8 mouse cellular contexts compared by ENCODE assay signal in genomic region chr7:100178891-100179233, GRCm38 (mm10). TPM values are rescaled to one million over a fixed set of nuclear protein-coding genes. Genes with fewer than 3 reads are reported as not detected.
DNase-seq lines count a peak whose midpoint lies in the region; ATAC-seq lines count a peak whose summit lies in the region.

No protein-coding gene starts in this region.

- peak overlapping the region; percentile 46 for H3K4me3 ChIP-seq in kidney, embryonic 14.5 days (ENCODE audit: low read length)
- peak overlapping the region; percentile 38 for H3K4me3 ChIP-seq in hindbrain, embryonic 16.5 days (ENCODE audit: low read length)

- peak overlapping the region; percentile 67 for H3K4me2 ChIP-seq in kidney, embryonic 14.5 days (replicated peaks; ENCODE audit: low read depth, low read length)
- peak overlapping the region; percentile 84 for H3K4me2 ChIP-seq in hindbrain, embryonic 16.5 days (ENCODE audit: low read length)

- H3K9ac ChIP-seq in kidney, embryonic 14.5 days (ENCODE audit: low read depth, low read length): no peak overlapping the region; the same call in 1 of the 2 replicates
- H3K9ac ChIP-seq in hindbrain, embryonic 16.5 days (ENCODE audit: low read depth, low read length): 0 out of 2 replicates have a peak overlapping the region, but pooled peaks have one; percentile 54

- 1% methylated on average over 15 of the region's 15 CpGs for WGBS in kidney, embryonic 14.5 days
- WGBS in hindbrain, embryonic 16.5 days: 3% methylated on average over 15 of the region's 15 CpGs

- H3K27me3 ChIP-seq in kidney, embryonic 14.5 days (ENCODE audit: control insufficient read depth, insufficient read depth, low read length): peaks cover 26% of the 10 kb centered on the region
- peaks cover 19% of the 10 kb centered on the region for H3K27me3 ChIP-seq in hindbrain, embryonic 16.5 days (replicated peaks; ENCODE audit: control insufficient read depth, insufficient read depth, low read length)

- peaks cover 6% of the 10 kb centered on the region; the same call in 1 of the 2 replicates for H3K4me1 ChIP-seq in kidney, embryonic 14.5 days (ENCODE audit: control insufficient read depth, insufficient read depth, low read length)
- peaks cover 11% of the 10 kb centered on the region for H3K4me1 ChIP-seq in hindbrain, embryonic 16.5 days (ENCODE audit: control insufficient read depth, insufficient read depth, low read depth, low read length)

- no peaks in the 10 kb centered on the region for H3K9me3 ChIP-seq in kidney, embryonic 14.5 days (ENCODE audit: control insufficient read depth, low read length)
- no peaks in the 10 kb centered on the region for H3K9me3 ChIP-seq in hindbrain, embryonic 16.5 days (ENCODE audit: control insufficient read depth, low read length)

- intact Hi-C loops in left cerebral cortex, postnatal 10 days (cut with DNase I): no loop called here

- no peak overlapping the region for H3K27ac ChIP-seq in kidney, embryonic 14.5 days (ENCODE audit: low read depth, low read length)
- no peak overlapping the region for H3K27ac ChIP-seq in hindbrain, embryonic 16.5 days (ENCODE audit: low read depth, low read length)

- peak; percentile 55 for ATAC-seq in kidney, embryonic 14.5 days (ENCODE audit: low FRiP score, low TSS enrichment)
- 0 out of 2 replicates have a peak, but pooled peaks have one; percentile 8 for ATAC-seq in common myeloid progenitor, adult 5-6 weeks (replicated peaks; ENCODE audit: low read depth, poor library complexity, severe bottlenecking)
- 0 out of 2 replicates have a peak, but pooled peaks have one; percentile 11 for ATAC-seq in hindbrain, embryonic 16.5 days
- peak; percentile 3; the same call in 1 of the 2 replicates for ATAC-seq in megakaryocyte progenitor cell, adult 5-6 weeks (replicated peaks; ENCODE audit: poor library complexity)

- H3K36me3 ChIP-seq in kidney, embryonic 14.5 days (ENCODE audit: control insufficient read depth, insufficient read depth, low read length): no peaks in the 10 kb centered on the region
- H3K36me3 ChIP-seq in hindbrain, embryonic 16.5 days (ENCODE audit: control insufficient read depth, insufficient read depth, low read length): no peaks in the 10 kb centered on the region

- DNase-seq in kidney, adult 8-10 months: no peak
- no peak for DNase-seq in right cerebral cortex, adult 18-20 months
- DNase-seq in left cerebral cortex, postnatal 10 days (ENCODE audit: extremely low spot score in 1 of 2, low spot score in 2 of 2): no peak
- DNase-seq in gastrocnemius, postnatal 25 days: no peak

RNA-seq across cellular contexts. Expression of gene Kcne3, which starts 2.6 kb away (rescaled TPM):
- 2.4 and 4.9 TPM in 2 replicates for polyA plus RNA-seq in kidney, embryonic 14.5 days (2014; fragmentation: Nextera tagmentation; extraction: Ambion mirVana)
- total RNA-seq in common myeloid progenitor, adult 5-6 weeks (2017): 0.73 and 3.7 TPM in 2 replicates
- 0.31 and 0.67 TPM in 2 replicates for polyA plus RNA-seq in hindbrain, embryonic 16.5 days (2015; fragmentation: Nextera tagmentation; extraction: Ambion mirVana)
- total RNA-seq in megakaryocyte progenitor cell, adult 5-6 weeks (2015): 0.59 and 0.77 TPM in 2 replicates
- total RNA-seq in megakaryocyte progenitor cell, adult 5-6 weeks (2017): 2.0 and 4.2 TPM in 2 replicates
- total RNA-seq in left cerebral cortex, postnatal 10 days (2021): not detected
- under 1 TPM in 1 of 2 experiments, not detected in 1; 0.70 TPM for total RNA-seq in gastrocnemius, postnatal 25 days (2021)

RNA-seq across cellular contexts. Expression of gene Lipt2, which starts 19.8 kb away (rescaled TPM):
- 27.0 and 34.2 TPM in 2 replicates for polyA plus RNA-seq in kidney, embryonic 14.5 days (2014; fragmentation: Nextera tagmentation; extraction: Ambion mirVana)
- total RNA-seq in common myeloid progenitor, adult 5-6 weeks (2017): 5.6 and 9.6 TPM in 2 replicates
- polyA plus RNA-seq in hindbrain, embryonic 16.5 days (2015; fragmentation: Nextera tagmentation; extraction: Ambion mirVana): 18.3 and 19.5 TPM in 2 replicates
- 11.8 and 12.4 TPM in 2 replicates for total RNA-seq in megakaryocyte progenitor cell, adult 5-6 weeks (2015)
- total RNA-seq in megakaryocyte progenitor cell, adult 5-6 weeks (2017): 5.5 and 13.3 TPM in 2 replicates
- 1 to 10 TPM; 4.8 to 5.2 TPM for total RNA-seq in left cerebral cortex, postnatal 10 days (2021)
- total RNA-seq in gastrocnemius, postnatal 25 days (2021): 1 to 10 TPM; 4.1 to 4.2 TPM

RNA-seq across cellular contexts. Expression of gene Pgm2l1, which starts 48.3 kb away (rescaled TPM):
- 5.5 and 5.9 TPM in 2 replicates for polyA plus RNA-seq in kidney, embryonic 14.5 days (2014; fragmentation: Nextera tagmentation; extraction: Ambion mirVana)
- 14.5 and 20.1 TPM in 2 replicates for total RNA-seq in common myeloid progenitor, adult 5-6 weeks (2017)
- polyA plus RNA-seq in hindbrain, embryonic 16.5 days (2015; fragmentation: Nextera tagmentation; extraction: Ambion mirVana): 29.2 and 33.7 TPM in 2 replicates
- 8.0 and 12.4 TPM in 2 replicates for total RNA-seq in megakaryocyte progenitor cell, adult 5-6 weeks (2015)
- 6.2 and 10.6 TPM in 2 replicates for total RNA-seq in megakaryocyte progenitor cell, adult 5-6 weeks (2017)
- total RNA-seq in left cerebral cortex, postnatal 10 days (2021): 100 to 1,000 TPM; 486 to 524 TPM
- 10 to 100 TPM; 13.0 to 15.0 TPM for total RNA-seq in gastrocnemius, postnatal 25 days (2021)

RNA-seq across cellular contexts. Expression of gene Pold3, which starts 57.5 kb away (rescaled TPM):
- polyA plus RNA-seq in kidney, embryonic 14.5 days (2014; fragmentation: Nextera tagmentation; extraction: Ambion mirVana): 59.5 and 67.7 TPM in 2 replicates
- total RNA-seq in common myeloid progenitor, adult 5-6 weeks (2017): 99.4 and 138 TPM in 2 replicates
- polyA plus RNA-seq in hindbrain, embryonic 16.5 days (2015; fragmentation: Nextera tagmentation; extraction: Ambion mirVana): 45.4 and 47.0 TPM in 2 replicates
- total RNA-seq in megakaryocyte progenitor cell, adult 5-6 weeks (2015): 49.4 and 51.4 TPM in 2 replicates
- total RNA-seq in megakaryocyte progenitor cell, adult 5-6 weeks (2017): 119 and 166 TPM in 2 replicates
- 10 to 100 TPM; 32.6 to 36.3 TPM for total RNA-seq in left cerebral cortex, postnatal 10 days (2021)
- total RNA-seq in gastrocnemius, postnatal 25 days (2021): 1 to 10 TPM; 5.1 to 5.3 TPM

Comparison
In these comparisons a context has a peak if more than half of its experiments do, and no peak if none do; other contexts are left out.
1. ATAC-seq: peak in every context shown above with its lines; median percentile 55 in kidney, embryonic 14.5 days; 11 in hindbrain, embryonic 16.5 days; 8 in common myeloid progenitor, adult 5-6 weeks; 3 in megakaryocyte progenitor cell, adult 5-6 weeks.
2. RNA of gene Pgm2l1, which starts 48.3 kb away (total RNA-seq): 486 to 524 TPM in left cerebral cortex, postnatal 10 days; 14.5 to 20.1 TPM in common myeloid progenitor, adult 5-6 weeks, 13.0 to 15.0 TPM in gastrocnemius, postnatal 25 days and 6.2 to 12.4 TPM in megakaryocyte progenitor cell, adult 5-6 weeks; every median in the first group is over 10 times any median in the second.